Mouse (Mus musculus): Measurements from ENCODE around the gene Arl4c. TPM values are rescaled to one million over a fixed set of nuclear protein-coding genes. Genes with fewer than 3 reads are reported as not detected.

The Arl4c gene
- polyA plus RNA-seq, 1 experiment = 17.6 TPM

DNA sequence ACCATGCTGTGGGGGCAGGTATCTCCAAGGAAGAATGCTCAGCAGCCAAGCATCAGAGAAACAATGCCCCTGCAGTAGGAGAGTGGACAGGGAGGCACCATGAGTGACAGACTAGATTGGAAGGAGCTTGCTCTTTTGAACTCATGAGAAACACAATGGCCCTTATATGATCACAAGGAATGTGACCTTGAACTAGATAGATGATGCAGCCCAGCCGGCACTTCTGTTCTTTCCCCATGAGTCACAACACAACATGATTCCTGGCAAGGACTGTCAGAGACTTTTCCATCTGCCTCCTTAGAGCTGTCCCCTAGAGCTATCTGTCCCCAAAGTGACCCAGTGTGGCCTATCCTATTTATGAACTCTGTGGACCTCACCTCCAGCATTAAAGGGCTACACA, 27.5 kb upstream of the Arl4c start:
- 59% methylated on average over 1 of the region's 1 CpGs for WGBS
- TF ChIP-seq POLR2A (IDR thresholded peaks at IDR 0.05; ENCODE audit: borderline replicate concordance, extremely low read depth, low read depth, low read length) (no peak), CTCF (IDR thresholded peaks at IDR 0.05; ENCODE audit: insufficient read depth, low read length) (no peak)
- H3K4me1 ChIP-seq (ENCODE audit: control insufficient read depth, insufficient read depth, low read length) = no peaks in the 10 kb centered on the region
- no peak overlapping the region for H3K4me3 ChIP-seq (replicated peaks; ENCODE audit: extremely low read depth, low read depth, low read length)
- no peak for DNase-seq

DNA sequence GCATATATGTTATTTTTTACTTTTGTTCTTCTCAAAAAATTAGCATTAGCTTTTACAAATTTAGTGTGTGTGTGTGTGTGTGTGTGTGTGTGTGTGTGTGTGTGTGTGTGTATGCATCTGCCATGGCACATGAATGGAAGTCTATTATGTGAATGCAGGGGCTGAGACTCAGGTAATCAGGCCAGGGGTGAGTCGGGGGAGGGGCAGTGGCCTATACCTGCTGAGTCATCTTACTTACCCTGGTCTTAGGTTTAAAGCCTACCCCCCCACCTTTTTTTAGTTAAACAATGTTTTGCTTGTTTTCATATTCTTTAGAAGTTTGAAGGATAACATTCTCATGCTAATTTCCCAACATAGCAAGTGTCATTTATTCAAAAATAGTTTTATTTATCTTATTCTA, 25.3 kb upstream of the Arl4c start:
- no peak for DNase-seq
- Histone ChIP-seq H3K4me3 (replicated peaks; ENCODE audit: extremely low read depth, low read depth, low read length) (no peak overlapping the region), H3K4me1 (ENCODE audit: control insufficient read depth, insufficient read depth, low read length) (no peaks in the 10 kb centered on the region)
- no peak for TF ChIP-seq CTCF (IDR thresholded peaks at IDR 0.05; ENCODE audit: insufficient read depth, low read length)
- TF ChIP-seq POLR2A (IDR thresholded peaks at IDR 0.05; ENCODE audit: borderline replicate concordance, extremely low read depth, low read depth, low read length) = no peak
- 100% methylated on average over 1 of the region's 1 CpGs for WGBS

DNA sequence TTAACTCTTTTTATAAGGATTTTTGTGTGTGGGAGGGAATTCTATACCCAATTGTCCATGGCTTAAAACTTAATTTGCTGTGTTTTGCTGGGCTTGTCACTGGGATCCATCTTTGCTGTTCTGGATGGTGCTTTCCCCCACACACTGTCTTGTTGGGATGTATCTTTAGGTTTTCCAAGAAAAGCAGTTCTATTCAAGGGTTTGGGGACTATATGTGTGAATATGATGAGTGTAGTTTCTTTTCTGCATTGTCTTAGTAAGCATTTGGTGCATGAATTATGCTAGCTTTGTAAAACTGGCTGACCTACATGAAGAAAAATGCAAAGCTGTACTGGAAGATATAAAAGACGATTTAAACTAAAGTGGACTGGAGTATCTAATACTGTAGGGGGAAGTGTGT, 23.7 kb upstream of the Arl4c start:
- no peak for DNase-seq
- no peak overlapping the region for H3K4me3 ChIP-seq (replicated peaks; ENCODE audit: extremely low read depth, low read depth, low read length)
- WGBS = 62% methylated on average over 1 of the region's 1 CpGs
- TF ChIP-seq POLR2A (IDR thresholded peaks at IDR 0.05; ENCODE audit: borderline replicate concordance, extremely low read depth, low read depth, low read length) (no peak), CTCF (IDR thresholded peaks at IDR 0.05; ENCODE audit: insufficient read depth, low read length) (no peak)
- H3K4me1 ChIP-seq (ENCODE audit: control insufficient read depth, insufficient read depth, low read length) = no peaks in the 10 kb centered on the region

DNA sequence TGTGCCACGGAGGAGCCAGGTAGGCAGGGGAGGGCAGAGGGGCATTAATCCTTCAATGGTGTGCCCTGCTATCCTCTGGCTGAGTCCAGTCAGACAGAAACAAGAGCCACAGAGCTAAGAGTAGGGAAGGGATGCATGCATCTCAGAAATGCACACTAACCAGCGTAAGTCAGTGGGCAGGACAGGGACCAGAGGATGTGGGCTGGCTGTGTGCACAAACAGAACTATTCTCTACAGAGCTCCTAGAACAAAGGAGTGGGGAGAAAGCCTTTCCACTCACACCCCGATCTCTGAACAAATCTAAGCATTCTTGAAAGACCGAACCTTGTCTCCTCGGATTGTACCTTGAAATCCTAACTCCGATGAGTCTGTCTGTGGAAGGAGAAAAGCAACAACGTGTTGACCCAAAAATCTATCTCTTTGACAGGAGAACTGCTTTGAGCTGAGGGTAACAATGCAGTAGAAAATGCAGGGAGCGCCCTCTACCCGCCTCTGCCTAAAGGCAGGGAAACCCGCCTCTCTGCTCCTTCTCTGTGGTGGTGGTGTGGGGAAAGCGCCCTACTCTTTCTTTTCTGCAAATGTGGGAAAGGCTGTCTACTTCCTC, 18.7 kb upstream of the Arl4c start:
- DNase-seq = no peak
- H3K4me1 ChIP-seq (ENCODE audit: control insufficient read depth, insufficient read depth, low read length) = no peaks in the 10 kb centered on the region
- no peak overlapping the region for H3K4me3 ChIP-seq (replicated peaks; ENCODE audit: extremely low read depth, low read depth, low read length)
- TF ChIP-seq CTCF (IDR thresholded peaks at IDR 0.05; ENCODE audit: insufficient read depth, low read length) = no peak
- TF ChIP-seq POLR2A (IDR thresholded peaks at IDR 0.05; ENCODE audit: borderline replicate concordance, extremely low read depth, low read depth, low read length) = no peak
- WGBS = 46% methylated on average over 11 of the region's 11 CpGs

DNA sequence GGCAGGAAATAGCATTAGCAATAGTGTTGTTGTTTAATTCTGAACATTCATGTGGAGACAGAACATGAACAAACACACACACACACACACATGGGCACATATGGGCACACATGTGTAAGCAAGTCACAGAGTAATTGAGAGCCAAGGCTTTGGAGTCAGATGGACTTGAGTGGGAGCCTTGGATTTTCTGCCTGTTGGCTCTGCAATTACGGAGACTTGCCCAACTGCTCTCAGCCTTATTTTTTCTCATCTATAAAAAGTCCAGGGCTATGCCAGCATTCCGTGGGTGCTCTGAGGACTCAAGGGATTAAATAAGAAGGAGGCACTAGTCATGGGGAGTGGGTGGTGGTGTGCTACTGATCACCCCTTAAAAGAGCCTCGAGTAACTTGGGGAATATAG, 16.5 kb upstream of the Arl4c start:
- TF ChIP-seq CTCF (IDR thresholded peaks at IDR 0.05; ENCODE audit: insufficient read depth, low read length) (no peak), POLR2A (IDR thresholded peaks at IDR 0.05; ENCODE audit: borderline replicate concordance, extremely low read depth, low read depth, low read length) (no peak)
- Histone ChIP-seq H3K4me3 (replicated peaks; ENCODE audit: extremely low read depth, low read depth, low read length) (no peak overlapping the region), H3K4me1 (ENCODE audit: control insufficient read depth, insufficient read depth, low read length) (no peaks in the 10 kb centered on the region)
- WGBS = 63% methylated on average over 3 of the region's 3 CpGs
- no peak for DNase-seq

DNA sequence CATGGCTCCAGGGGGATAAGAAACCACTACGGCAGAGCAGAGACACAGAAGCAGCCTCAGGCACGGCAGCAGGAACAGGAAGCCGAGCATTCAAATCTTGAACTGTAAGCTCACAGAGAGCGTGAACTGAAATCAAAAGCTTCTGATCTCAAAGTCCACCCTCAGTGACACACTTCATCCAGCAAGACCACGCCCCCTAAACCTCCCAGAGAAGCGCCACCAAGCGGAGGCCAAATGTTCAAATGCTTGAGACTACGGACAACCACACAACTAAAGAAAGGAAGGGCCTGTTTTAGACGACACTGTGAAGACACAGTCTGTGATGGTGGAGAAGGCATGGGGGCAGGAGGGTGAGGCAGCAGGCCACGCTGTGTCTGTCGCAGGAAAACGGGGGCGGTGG, 15.7 kb upstream of the Arl4c start:
- Histone ChIP-seq H3K4me1 (ENCODE audit: control insufficient read depth, insufficient read depth, low read length) (no peaks in the 10 kb centered on the region), H3K4me3 (replicated peaks; ENCODE audit: extremely low read depth, low read depth, low read length) (no peak overlapping the region)
- no peak for DNase-seq
- TF ChIP-seq POLR2A (IDR thresholded peaks at IDR 0.05; ENCODE audit: borderline replicate concordance, extremely low read depth, low read depth, low read length) = no peak
- no peak for TF ChIP-seq CTCF (IDR thresholded peaks at IDR 0.05; ENCODE audit: insufficient read depth, low read length)
- WGBS = 73% methylated on average over 13 of the region's 13 CpGs

DNA sequence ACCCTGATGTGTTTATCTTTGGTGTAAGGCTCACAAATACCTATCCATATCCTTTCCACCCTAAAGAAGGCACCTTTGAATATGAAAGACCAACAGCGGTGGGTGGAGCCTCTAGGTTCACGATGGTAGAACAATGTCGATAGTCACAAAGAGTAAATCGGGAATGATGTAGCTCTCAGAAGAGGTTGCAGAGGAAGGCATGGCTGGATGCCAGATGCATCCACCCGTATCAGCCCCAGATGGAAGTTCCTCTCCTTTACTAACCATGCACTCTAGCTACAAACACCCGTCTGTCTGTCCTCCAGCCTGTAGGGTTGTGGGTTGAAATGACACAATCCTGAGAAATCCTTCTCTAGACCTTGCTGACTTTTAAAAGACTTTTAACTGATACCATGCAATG, 10.0 kb upstream of the Arl4c start:
- H3K4me1 ChIP-seq (ENCODE audit: control insufficient read depth, insufficient read depth, low read length) = no peaks in the 10 kb centered on the region
- no peak overlapping the region for H3K4me3 ChIP-seq (replicated peaks; ENCODE audit: extremely low read depth, low read depth, low read length)
- WGBS = 75% methylated on average over 6 of the region's 6 CpGs
- TF ChIP-seq POLR2A (IDR thresholded peaks at IDR 0.05; ENCODE audit: borderline replicate concordance, extremely low read depth, low read depth, low read length) (no peak), CTCF (IDR thresholded peaks at IDR 0.05; ENCODE audit: insufficient read depth, low read length) (no peak)
- no peak for DNase-seq

DNA sequence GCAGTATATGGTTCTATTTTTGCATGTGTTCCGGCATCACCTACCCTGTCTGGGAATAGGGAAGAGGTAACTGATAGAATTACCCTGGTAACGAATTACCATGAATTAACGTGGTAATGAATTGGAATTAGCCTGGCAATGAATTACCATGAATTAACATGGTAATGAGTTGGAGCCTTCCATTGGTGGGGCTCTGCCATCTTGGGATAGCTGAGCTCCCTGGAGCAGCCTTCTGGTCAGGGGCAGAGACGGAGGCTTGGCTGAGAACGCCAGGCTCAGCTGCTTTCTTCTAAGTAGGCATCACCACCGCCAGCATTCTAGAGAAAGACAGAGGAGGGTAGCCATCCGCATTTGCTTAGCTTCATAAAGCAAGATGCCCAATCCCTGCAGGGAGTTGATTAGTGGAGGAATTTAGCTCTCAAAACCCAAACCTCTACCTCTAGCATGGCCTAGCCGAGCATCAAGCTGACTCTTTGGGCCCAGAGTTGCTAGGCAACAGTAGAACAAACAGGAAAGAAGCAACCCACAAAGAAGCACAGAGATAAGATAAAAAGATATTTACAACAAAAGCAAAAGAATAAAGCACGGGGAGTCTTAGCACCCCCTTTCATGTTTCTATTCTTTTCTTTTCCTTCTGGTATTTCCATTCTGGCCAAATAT, 6.8 kb upstream of the Arl4c start:
- TF ChIP-seq POLR2A (IDR thresholded peaks at IDR 0.05; ENCODE audit: borderline replicate concordance, extremely low read depth, low read depth, low read length) (no peak), CTCF (IDR thresholded peaks at IDR 0.05; ENCODE audit: insufficient read depth, low read length) (no peak)
- 74% methylated on average over 9 of the region's 9 CpGs for WGBS
- Histone ChIP-seq H3K4me1 (ENCODE audit: control insufficient read depth, insufficient read depth, low read length) (no peaks in the 10 kb centered on the region), H3K4me3 (replicated peaks; ENCODE audit: extremely low read depth, low read depth, low read length) (no peak overlapping the region)
- DNase-seq = no peak

DNA sequence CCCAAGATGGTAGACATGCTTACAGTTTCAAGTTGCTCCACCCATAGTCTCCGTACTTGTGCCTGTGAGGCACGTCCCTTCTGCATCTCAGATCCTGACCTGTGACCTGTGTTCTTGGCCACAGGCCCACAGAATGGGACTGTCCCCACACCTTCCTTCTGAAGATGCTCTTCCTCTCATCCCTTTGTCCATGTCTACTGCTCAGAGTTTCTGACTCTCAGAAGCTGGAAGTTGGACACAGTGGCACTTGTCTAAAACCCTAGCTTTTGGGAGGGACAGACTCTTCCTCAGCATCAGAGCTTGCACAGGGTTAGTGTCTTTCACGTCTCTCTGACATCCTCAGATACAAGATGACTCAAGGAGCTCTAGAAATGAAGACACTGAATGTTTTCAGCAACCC, 6.2 kb upstream of the Arl4c start:
- no peak for DNase-seq
- no peak for TF ChIP-seq CTCF (IDR thresholded peaks at IDR 0.05; ENCODE audit: insufficient read depth, low read length)
- no peak for TF ChIP-seq POLR2A (IDR thresholded peaks at IDR 0.05; ENCODE audit: borderline replicate concordance, extremely low read depth, low read depth, low read length)
- 75% methylated on average over 3 of the region's 3 CpGs for WGBS
- Histone ChIP-seq H3K4me3 (replicated peaks; ENCODE audit: extremely low read depth, low read depth, low read length) (no peak overlapping the region), H3K4me1 (ENCODE audit: control insufficient read depth, insufficient read depth, low read length) (no peaks in the 10 kb centered on the region)

DNA sequence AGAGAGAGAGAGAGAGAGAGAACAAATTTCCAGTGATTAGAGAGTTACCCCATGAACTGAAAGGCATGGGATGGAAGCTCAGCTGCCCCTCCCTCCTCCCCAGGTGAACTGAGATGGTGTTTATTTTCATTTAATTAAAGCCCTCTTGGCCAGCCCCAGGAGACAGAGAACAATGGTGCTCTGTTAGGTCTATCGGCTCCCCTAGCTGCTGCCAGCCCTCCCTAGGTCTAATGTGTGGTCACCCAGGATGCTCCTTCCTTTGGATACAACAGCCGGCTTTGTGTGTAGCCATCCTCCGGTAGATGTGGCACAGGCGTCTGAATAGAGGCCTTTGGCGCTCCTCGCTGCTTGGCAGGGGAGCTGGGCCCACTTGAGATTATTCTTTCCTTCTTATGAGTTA, 5.5 kb upstream of the Arl4c start:
- TF ChIP-seq CTCF (IDR thresholded peaks at IDR 0.05; ENCODE audit: insufficient read depth, low read length) (no peak), POLR2A (IDR thresholded peaks at IDR 0.05; ENCODE audit: borderline replicate concordance, extremely low read depth, low read depth, low read length) (no peak)
- Histone ChIP-seq H3K4me1 (ENCODE audit: control insufficient read depth, insufficient read depth, low read length) (no peaks in the 10 kb centered on the region), H3K4me3 (replicated peaks; ENCODE audit: extremely low read depth, low read depth, low read length) (no peak overlapping the region)
- WGBS = 59% methylated on average over 6 of the region's 6 CpGs
- no peak for DNase-seq

Measured in lung, adult 2 months (tissue).